Mouse (Mus musculus) C2C12 (cell line): ENCODE measurements around the gene Klc2.

Source experiments
- CEBPB ChIP-seq: IDR thresholded peaks from one replicate; pipeline ENCODE4 v1.6.1; 2011; ENCODE audit warnings: low read depth, mild to moderate bottlenecking, control low read depth, moderate library complexity
- CTCF ChIP-seq: IDR thresholded peaks from one replicate; pipeline ENCODE4 v1.5.1; 2011; ENCODE audit not compliant: control insufficient read depth, insufficient read depth, insufficient read length
- FOSL1 ChIP-seq: IDR thresholded peaks from one replicate; pipeline ENCODE4 v1.8.0; 2011; ENCODE audit warnings: mild to moderate bottlenecking, low read length; ENCODE audit not compliant: poor library complexity, insufficient read depth, severe bottlenecking
- MAX ChIP-seq: IDR thresholded peaks from one replicate; pipeline ENCODE4 v1.6.1; 2011; ENCODE audit warnings: mild to moderate bottlenecking, control low read depth
- MYOD1 ChIP-seq: IDR thresholded peaks from one replicate; pipeline ENCODE4 v1.6.1; 2011; ENCODE audit warnings: low read depth; ENCODE audit not compliant: control insufficient read depth, insufficient read length
- MYOG ChIP-seq: IDR thresholded peaks from one replicate; pipeline ENCODE4 v1.6.1; 2011; ENCODE audit not compliant: control insufficient read depth, insufficient read length; ENCODE audit errors: extremely low read depth
- USF1 ChIP-seq: IDR thresholded peaks from one replicate; pipeline ENCODE4 v1.6.1; 2011; ENCODE audit warnings: low read depth, mild to moderate bottlenecking, control low read depth, moderate library complexity

GRCm38 (mm10) chr19:5094243-5094632 lies 24.1 kb downstream of the Klc2 start:
- TF ChIP-seq USF1 = no peak
- peak; percentile 75 for TF ChIP-seq CTCF
- TF ChIP-seq MYOD1 = no peak
- no peak for TF ChIP-seq MYOG
- TF ChIP-seq MAX = no peak
- no peak for TF ChIP-seq CEBPB
- TF ChIP-seq FOSL1 = no peak
